Mouse (Mus musculus) erythroblast, adult 5-6 weeks (primary cell): Measurements from ENCODE around the gene Tmem17. TPM values are rescaled to one million over a fixed set of nuclear protein-coding genes. Genes with fewer than 3 reads are reported as not detected.

Experiments used
- ATAC-seq: replicated peaks from 2 replicates; pipeline ENCODE4 v1.8.0; 2016; ENCODE audit warnings: moderate number of reproducible peaks, mild to moderate bottlenecking, moderate TSS enrichment, inconsistent platforms; ENCODE audit not compliant: poor library complexity, low FRiP score, severe bottlenecking
- total RNA-seq, 2 experiments: library from RNA; stranded (forward) in 1 of 2; stranded (reverse) in 1 of 2; fragments of 150-400 nt in 1 of 2; fragments of 200-764, 138-1000 nt in 1 of 2; gene quantifications; 2 replicates each; pipeline versions ENCODE4 v1.2.3 to v1.2.4; 2015 to 2017; ENCODE audit warnings: low replicate concordance in 2 of 2

Tmem17 gene
- total RNA-seq (2015; ENCODE audit: low replicate concordance) (0.58 TPM in 1 of 2 replicates, not detected in the other), total RNA-seq (2017; ENCODE audit: low replicate concordance) (0.85 TPM in 1 of 2 replicates, not detected in the other)

GRCm38 (mm10) chr11:22512038-22513001 is at the start of gene Tmem17:
Tmem17 (plus strand) TSS chr11:22512088.
- no peak for ATAC-seq

DNA sequence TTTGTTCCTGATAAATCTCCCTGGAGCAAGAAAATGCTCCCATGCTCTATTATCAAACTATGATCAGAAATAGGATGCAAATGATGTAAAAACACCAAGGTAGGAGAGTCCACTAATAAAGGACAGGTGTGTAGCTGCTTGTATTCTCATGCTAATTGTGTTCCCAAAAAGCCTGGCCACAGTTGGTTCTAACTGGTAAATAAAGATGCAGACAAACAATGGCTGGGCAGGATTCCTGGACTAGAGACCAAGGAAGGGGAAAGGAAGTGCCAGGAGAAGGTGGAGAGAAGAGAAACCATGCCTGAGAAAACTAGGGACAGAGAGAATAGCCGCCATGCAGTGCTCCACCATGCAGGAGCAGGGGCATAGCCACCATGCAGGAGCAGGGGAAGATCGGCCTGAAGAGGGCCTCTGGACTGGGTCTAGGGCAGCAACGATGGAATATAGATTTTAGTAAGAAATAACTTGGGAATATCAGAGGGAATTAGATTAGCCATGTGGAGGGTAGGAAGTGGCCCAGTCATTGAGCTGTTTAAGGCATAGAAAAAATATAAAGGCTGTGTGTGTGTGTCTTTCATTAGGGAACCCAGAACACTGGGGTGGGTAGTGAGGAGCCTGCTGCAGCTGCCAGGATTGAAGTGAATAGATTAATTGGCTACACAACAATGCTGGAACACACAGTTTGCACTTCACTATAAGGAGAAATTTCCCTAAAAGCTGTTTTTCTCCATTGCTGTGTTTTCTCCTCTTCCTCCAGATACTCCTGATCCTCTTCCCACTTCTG is 31.9 kb upstream of the Tmem17 start:
- ATAC-seq: no peak

DNA sequence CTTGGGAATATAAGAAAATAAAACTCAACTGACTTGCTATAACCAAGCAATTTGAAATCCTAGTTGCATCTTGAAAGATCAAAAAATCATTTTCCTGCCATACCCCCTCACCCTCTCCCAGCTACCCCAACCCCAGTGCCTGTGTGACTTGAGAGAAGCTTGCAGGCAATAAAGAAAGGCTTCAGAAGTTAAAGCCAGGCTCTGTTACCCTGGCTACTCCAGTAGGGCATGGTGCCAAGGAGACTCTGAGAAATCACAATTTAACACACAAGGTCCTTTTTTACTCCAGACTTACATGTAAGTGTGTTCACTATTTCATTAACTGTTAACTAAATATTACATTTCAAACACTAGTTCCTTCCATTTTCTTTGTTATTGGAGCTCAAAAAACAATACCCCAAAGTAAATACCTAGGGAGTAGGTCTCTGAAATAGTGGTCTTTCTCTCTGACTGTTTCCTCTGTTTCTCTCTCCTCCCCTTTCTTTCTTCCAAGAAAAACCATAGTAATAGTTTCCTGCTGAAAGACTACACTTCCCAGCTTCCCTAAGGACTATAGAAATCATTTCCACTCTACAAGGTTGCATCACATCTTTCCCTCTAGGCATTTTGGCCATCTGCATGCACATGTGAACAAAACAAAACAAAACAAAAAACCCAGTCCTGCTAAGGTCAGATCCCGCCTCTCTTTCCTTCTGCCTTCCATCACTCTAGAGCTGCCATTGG is 30.1 kb upstream of the Tmem17 start:
- ATAC-seq: no peak

- no peak for ATAC-seq
Observed at GRCm38 (mm10) chr11:22482362-22482760, 29.5 kb upstream of the Tmem17 start.

GRCm38 (mm10) chr11:22493694-22494319 is 18.1 kb upstream of the Tmem17 start:
- no peak for ATAC-seq

GRCm38 (mm10) chr11:22494941-22495340 is 16.9 kb upstream of the Tmem17 start:
- no peak for ATAC-seq

GRCm38 (mm10) chr11:22499396-22499795 is 12.5 kb upstream of the Tmem17 start:
- no peak for ATAC-seq

GRCm38 (mm10) chr11:22499886-22500285 is 12.0 kb upstream of the Tmem17 start:
- no peak for ATAC-seq

DNA sequence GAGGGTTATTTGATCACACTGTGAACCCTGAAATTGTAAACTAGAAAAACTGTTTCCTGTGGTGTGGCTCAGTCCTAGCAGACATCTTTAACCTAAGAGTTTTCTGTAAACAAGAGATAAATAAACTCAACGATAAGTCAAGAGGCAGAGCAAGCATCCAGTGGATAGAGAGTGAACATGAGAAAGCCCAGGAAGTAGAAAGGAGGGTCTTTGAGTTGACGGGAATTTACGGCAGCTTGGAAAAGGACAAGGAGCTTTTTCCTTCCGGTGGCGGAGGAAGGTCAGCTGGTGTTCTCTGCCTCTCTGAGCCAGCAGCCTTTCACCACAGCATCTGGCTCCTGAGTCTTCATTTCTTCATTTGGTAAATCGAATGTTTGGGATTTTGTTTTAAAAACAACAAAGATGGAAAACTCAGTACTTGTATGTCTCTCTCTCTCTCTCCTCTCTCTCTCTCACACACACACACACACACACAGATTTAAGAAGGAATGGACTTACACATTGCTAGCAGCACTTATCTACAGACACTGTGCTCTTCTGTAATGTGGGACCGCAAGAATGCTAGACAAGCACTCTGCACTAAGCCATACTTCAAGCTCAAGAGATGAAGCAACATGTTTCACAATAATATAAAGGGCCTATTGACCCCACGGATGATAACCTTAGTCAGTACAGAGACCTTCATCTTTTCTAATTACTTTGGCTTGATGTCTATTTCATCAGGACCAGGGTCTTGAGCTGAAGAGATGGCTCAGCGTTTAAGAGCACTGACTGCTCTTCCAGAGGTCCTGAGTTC is 10.9 kb upstream of the Tmem17 start:
- no peak for ATAC-seq

DNA sequence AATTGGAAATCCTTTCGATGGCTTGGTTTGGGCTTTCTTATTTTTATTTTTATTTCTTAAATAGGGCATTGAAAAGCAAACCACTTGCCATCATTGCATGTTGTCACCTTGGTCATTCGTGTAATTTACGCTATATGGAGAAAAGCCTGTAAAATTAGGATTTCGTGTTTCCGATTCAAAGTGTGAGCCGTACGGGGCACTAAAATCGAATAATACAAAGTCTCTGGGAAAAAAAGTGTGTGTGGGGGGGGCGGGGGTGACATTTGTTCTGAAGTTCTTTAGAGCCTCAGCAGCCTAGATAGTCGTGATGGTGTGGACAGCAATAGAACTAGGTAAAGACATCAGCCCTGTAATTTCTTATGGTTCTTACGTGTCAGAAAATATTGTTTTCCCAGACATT is 1.2 kb downstream of the Tmem17 start:
- no peak for ATAC-seq

GRCm38 (mm10) chr11:22515061-22515460 is 3.2 kb downstream of the Tmem17 start:
- no peak for ATAC-seq

DNA sequence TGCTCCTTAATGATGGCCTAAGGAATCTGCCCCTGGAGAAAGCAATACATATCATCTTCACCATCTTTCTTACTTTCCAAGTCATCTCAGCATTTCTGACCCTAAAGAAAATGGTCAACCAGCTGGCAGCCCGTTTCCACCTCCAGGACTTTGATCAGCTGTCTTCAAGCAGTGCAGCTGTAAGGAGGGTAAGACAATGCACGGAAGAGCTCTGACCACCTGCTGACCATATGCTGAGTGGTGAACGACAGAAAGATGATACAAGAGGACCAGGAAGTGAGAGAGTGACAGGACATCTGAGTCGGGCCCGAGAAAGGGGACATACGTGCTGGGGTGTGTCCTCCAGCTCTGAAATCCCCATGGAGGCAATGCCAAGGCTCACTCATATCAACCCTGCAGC is 6.6 kb downstream of the Tmem17 start:
- no peak for ATAC-seq

DNA sequence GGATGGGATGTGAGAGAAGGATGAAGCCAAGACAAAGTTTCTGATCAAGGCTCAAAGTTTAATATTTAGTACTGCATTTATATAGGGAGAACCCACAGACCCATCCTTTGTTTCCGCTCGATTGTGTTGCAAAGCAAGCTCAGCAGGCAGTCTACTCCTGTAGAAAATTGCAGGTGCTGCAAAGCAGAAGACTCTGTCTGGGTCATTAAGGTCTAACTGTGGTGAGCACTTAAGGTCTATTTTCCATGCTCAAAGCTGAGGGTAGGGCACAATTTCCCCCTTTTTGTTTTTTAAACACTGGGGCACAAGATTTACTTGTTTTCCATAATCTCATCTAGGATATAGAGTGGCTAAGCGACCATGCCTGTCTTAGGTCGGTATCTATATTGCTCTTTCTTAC is 8.4 kb downstream of the Tmem17 start:
- no peak for ATAC-seq

- ATAC-seq: no peak
Observed at GRCm38 (mm10) chr11:22524606-22525005, 12.7 kb downstream of the Tmem17 start.

- ATAC-seq: no peak
Observed at GRCm38 (mm10) chr11:22540600-22540999, 28.7 kb downstream of the Tmem17 start.

GRCm38 (mm10) chr11:22560061-22560460 is 48.2 kb downstream of the Tmem17 start:
- no peak for ATAC-seq

DNA sequence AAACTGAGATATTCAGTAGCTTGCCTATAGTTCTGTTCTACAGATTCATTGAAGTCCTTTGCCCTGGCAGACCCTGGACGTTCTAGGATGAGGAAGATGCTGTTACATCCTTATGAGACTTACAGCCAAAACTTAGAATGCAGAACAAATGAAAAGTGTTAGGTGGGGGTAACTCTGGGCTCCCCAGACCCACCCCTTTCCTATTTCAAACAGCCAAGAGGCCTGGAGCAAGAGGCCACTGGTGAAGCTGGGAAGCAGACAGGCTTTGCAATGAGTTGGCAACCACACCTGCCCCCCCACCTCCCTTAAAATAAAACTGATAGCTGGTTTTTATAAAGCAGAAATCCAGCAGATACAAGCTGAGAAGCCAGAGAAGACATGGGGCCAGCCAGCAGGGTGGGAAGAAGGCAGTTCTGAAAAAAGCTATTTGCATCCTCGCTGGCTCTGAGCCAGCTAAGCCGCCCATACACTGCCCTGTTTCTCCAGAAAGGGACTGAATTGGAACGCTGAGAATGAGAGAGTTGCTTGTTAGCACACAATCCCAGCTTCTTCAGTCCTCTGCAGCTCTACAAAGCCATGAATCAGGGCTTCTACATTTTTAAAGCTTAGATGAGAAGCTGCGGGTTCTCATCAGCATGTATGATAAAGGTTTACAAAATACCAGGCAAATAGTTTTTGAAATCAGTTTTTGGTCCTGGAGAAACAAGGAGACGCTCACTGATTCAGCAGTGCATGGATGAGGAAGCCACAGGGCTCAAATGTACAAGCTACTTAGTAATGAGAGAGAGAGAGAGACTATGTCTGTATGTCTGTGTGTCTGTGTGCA is 48.8 kb downstream of the Tmem17 start:
- ATAC-seq: no peak

DNA sequence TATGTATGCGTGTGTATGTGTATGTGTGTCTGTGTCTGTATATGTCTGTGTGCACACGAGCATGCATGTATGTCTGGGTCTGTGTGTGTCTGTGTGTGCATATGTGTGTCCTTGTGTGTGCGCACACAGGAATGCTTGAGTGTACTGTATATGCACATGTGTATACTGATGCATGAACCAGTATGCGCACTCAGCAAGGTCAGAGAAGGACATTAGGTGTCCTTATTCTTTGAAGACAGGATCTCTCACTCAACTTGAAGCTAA is 49.4 kb downstream of the Tmem17 start:
- ATAC-seq: no peak
